Mouse (Mus musculus) lung, embryonic 14.5 days (tissue): ENCODE measurements at regions not wholly inside any gene's neighbourhood (a gene's known extent, or its start where the extent isn't known, plus 50 kb on each side); places are given as distances from the start of the nearest gene placed in this dataset.

Source experiments
- ATAC-seq: fragments of 200-750 bp; cut with Nextera tagmentation; 2 replicates; pipeline ENCODE4 v1.8.0; 2017; ENCODE audit warnings: mild to moderate bottlenecking, moderate TSS enrichment, moderate library complexity; ENCODE audit not compliant: insufficient read depth
- DNase-seq: peaks from one replicate; pipeline ENCODE4 v3.0.0-alpha.2; 2015
- H3K27ac ChIP-seq: fragments of 300-500 bp; sonication (generic); 2 replicates; pipeline ENCODE4 v1.5.1; 2014; ENCODE audit warnings: low read depth, mild to moderate bottlenecking, moderate library complexity
- H3K27me3 ChIP-seq: fragments of 300-500 bp; sonication (generic); 2 replicates; pipeline ENCODE4 v1.6.1; 2014; ENCODE audit warnings: low read length, control low read depth; ENCODE audit not compliant: insufficient read depth
- H3K36me3 ChIP-seq: fragments of 300-500 bp; sonication (generic); 2 replicates; pipeline ENCODE4 v1.6.1; 2014; ENCODE audit warnings: control low read depth; ENCODE audit not compliant: insufficient read depth
- H3K4me1 ChIP-seq: fragments of 300-500 bp; sonication (generic); 2 replicates; pipeline ENCODE4 v1.6.1; 2014; ENCODE audit warnings: antibody characterized with exemption, control low read depth; ENCODE audit not compliant: insufficient read depth
- H3K4me2 ChIP-seq: fragments of 300-500 bp; sonication (generic); 2 replicates; pipeline ENCODE4 v1.6.1; 2014; ENCODE audit warnings: mild to moderate bottlenecking
- H3K4me3 ChIP-seq: fragments of 300-500 bp; sonication (generic); 2 replicates; pipeline ENCODE4 v1.5.1; 2014; ENCODE audit warnings: low read depth, low read length
- H3K9ac ChIP-seq: fragments of 300-500 bp; sonication (generic); 2 replicates; pipeline ENCODE4 v1.6.1; 2014
- H3K9me3 ChIP-seq: fragments of 300-500 bp; sonication (generic); 2 replicates; pipeline ENCODE4 v1.6.1; 2016; ENCODE audit warnings: low read depth, low read length, control low read depth
- CTCF ChIP-seq: IDR thresholded peaks from 2 replicates; pipeline ENCODE4 v1.5.1; 2016; ENCODE audit warnings: antibody characterized with exemption, low read depth
- WGBS: fragments of 180-500 bp; shearing (Covaris S2); extraction: QIAGEN DNeasy Blood & Tissue Kit; methylation state at CpG from one replicate; pipeline ENCODE4 v1.1.7; 2014; 5-methylcytosine and 5-hydroxymethylcytosine counted together

- ATAC-seq (no peak), DNase-seq (peak; percentile 34)
- Histone ChIP-seq H3K4me1 (no peaks in the 10 kb centered on the region), H3K27me3 (no peaks in the 10 kb centered on the region), H3K9me3 (no peaks in the 10 kb centered on the region), H3K36me3 (no peaks in the 10 kb centered on the region), H3K9ac (no peak overlapping the region), H3K4me2 (no peak overlapping the region), H3K27ac (no peak overlapping the region), H3K4me3 (no peak overlapping the region)
- TF ChIP-seq CTCF = no peak
- WGBS = 41% methylated on average over 2 of the region's 2 CpGs
These were observed 534.2 kb downstream of the 1810013L24Rik start for GRCm38 (mm10) chr16:9364105-9364504.

GRCm38 (mm10) chr16:9390986-9391385, 561.1 kb downstream of the 1810013L24Rik start:
- Histone ChIP-seq H3K9me3 (no peaks in the 10 kb centered on the region), H3K4me2 (no peak overlapping the region), H3K4me1 (no peaks in the 10 kb centered on the region), H3K27me3 (no peaks in the 10 kb centered on the region), H3K36me3 (no peaks in the 10 kb centered on the region), H3K27ac (no peak overlapping the region), H3K9ac (no peak overlapping the region), H3K4me3 (no peak overlapping the region)
- TF ChIP-seq CTCF = no peak
- ATAC-seq (no peak), DNase-seq (no peak)
- WGBS = 77% methylated on average over 1 of the region's 1 CpGs

GRCm38 (mm10) chr16:9404736-9405135, 574.8 kb downstream of the 1810013L24Rik start:
- DNase-seq (no peak), ATAC-seq (no peak)
- 69% methylated on average over 5 of the region's 5 CpGs for WGBS
- no peak overlapping the region for H3K4me3 ChIP-seq
- no peaks in the 10 kb centered on the region for H3K36me3 ChIP-seq
- no peak overlapping the region for H3K9ac ChIP-seq
- no peak overlapping the region for H3K27ac ChIP-seq
- H3K27me3 ChIP-seq = no peaks in the 10 kb centered on the region
- H3K4me1 ChIP-seq = no peaks in the 10 kb centered on the region
- no peak overlapping the region for H3K4me2 ChIP-seq
- H3K9me3 ChIP-seq = no peaks in the 10 kb centered on the region
- TF ChIP-seq CTCF = no peak

- 58% methylated on average over 1 of the region's 1 CpGs for WGBS
- no peak for TF ChIP-seq CTCF
- H3K9ac ChIP-seq = no peak overlapping the region
These were observed 578.3 kb downstream of the 1810013L24Rik start for GRCm38 (mm10) chr16:9408196-9408595.

GRCm38 (mm10) chr16:9430509-9430908, 564.9 kb downstream of the Grin2a start:
- no peak for TF ChIP-seq CTCF
- Histone ChIP-seq H3K9ac (no peak overlapping the region), H3K36me3 (no peaks in the 10 kb centered on the region)

More at GRCm38 (mm10) chr16:9408196-9408595, 578.3 kb downstream of the 1810013L24Rik start:
- no peaks in the 10 kb centered on the region for H3K27me3 ChIP-seq
- DNase-seq = no peak
- H3K9me3 ChIP-seq = no peaks in the 10 kb centered on the region
- no peak overlapping the region for H3K4me3 ChIP-seq
- H3K4me2 ChIP-seq = no peak overlapping the region
- ATAC-seq = no peak
- no peak overlapping the region for H3K27ac ChIP-seq
- no peaks in the 10 kb centered on the region for H3K4me1 ChIP-seq
- H3K36me3 ChIP-seq = no peaks in the 10 kb centered on the region

GRCm38 (mm10) chr16:9439300-9439856, 556.0 kb downstream of the Grin2a start:
- Histone ChIP-seq H3K27me3 (no peaks in the 10 kb centered on the region), H3K4me3 (no peak overlapping the region), H3K36me3 (no peaks in the 10 kb centered on the region), H3K9me3 (no peaks in the 10 kb centered on the region), H3K27ac (no peak overlapping the region), H3K4me1 (no peaks in the 10 kb centered on the region), H3K9ac (no peak overlapping the region), H3K4me2 (no peak overlapping the region)
- ATAC-seq (no peak), DNase-seq (no peak)
- 26% methylated on average over 2 of the region's 2 CpGs for WGBS
- TF ChIP-seq CTCF = no peak

More at GRCm38 (mm10) chr16:9430509-9430908, 564.9 kb downstream of the Grin2a start:
- DNase-seq (no peak), ATAC-seq (no peak)
- Histone ChIP-seq H3K4me1 (no peaks in the 10 kb centered on the region), H3K4me2 (no peak overlapping the region), H3K27me3 (no peaks in the 10 kb centered on the region), H3K27ac (no peak overlapping the region), H3K4me3 (no peak overlapping the region), H3K9me3 (no peaks in the 10 kb centered on the region)

- no peaks in the 10 kb centered on the region for H3K4me1 ChIP-seq
- no peak overlapping the region for H3K9ac ChIP-seq
- H3K4me2 ChIP-seq = no peak overlapping the region
- WGBS = 88% methylated on average over 1 of the region's 1 CpGs
- no peak for TF ChIP-seq CTCF
- DNase-seq = no peak
- H3K27ac ChIP-seq = no peak overlapping the region
- no peaks in the 10 kb centered on the region for H3K36me3 ChIP-seq
- H3K4me3 ChIP-seq = no peak overlapping the region
- no peaks in the 10 kb centered on the region for H3K9me3 ChIP-seq
- no peak for ATAC-seq
- H3K27me3 ChIP-seq = no peaks in the 10 kb centered on the region
These were observed 555.5 kb downstream of the Grin2a start for GRCm38 (mm10) chr16:9439891-9440290.

- no peaks in the 10 kb centered on the region for H3K9me3 ChIP-seq
- H3K4me3 ChIP-seq = no peak overlapping the region
- H3K27ac ChIP-seq = no peak overlapping the region
- no peak for ATAC-seq
- no peaks in the 10 kb centered on the region for H3K27me3 ChIP-seq
- no peak for DNase-seq
- 72% methylated on average over 4 of the region's 4 CpGs for WGBS
- H3K9ac ChIP-seq = no peak overlapping the region
- H3K4me1 ChIP-seq = no peaks in the 10 kb centered on the region
- no peak overlapping the region for H3K4me2 ChIP-seq
- H3K36me3 ChIP-seq = no peaks in the 10 kb centered on the region
- no peak for TF ChIP-seq CTCF
These were observed 543.3 kb downstream of the Grin2a start for GRCm38 (mm10) chr16:9452058-9452457.
